Mouse (Mus musculus) megakaryocyte, embryonic 14.5 days (primary cell): ENCODE data around the gene Rtl6.

ENCODE experiments used
- FLI1 ChIP-seq: IDR thresholded peaks from 2 replicates; pipeline ENCODE4 v1.6.1; 2012; ENCODE audit warnings: low read length, inconsistent platforms, mixed read lengths
- GATA1 ChIP-seq: IDR thresholded peaks from 3 replicates; pipeline ENCODE4 v1.6.1; 2012; ENCODE audit warnings: mixed read lengths, low read length, inconsistent platforms, borderline replicate concordance

DNA sequence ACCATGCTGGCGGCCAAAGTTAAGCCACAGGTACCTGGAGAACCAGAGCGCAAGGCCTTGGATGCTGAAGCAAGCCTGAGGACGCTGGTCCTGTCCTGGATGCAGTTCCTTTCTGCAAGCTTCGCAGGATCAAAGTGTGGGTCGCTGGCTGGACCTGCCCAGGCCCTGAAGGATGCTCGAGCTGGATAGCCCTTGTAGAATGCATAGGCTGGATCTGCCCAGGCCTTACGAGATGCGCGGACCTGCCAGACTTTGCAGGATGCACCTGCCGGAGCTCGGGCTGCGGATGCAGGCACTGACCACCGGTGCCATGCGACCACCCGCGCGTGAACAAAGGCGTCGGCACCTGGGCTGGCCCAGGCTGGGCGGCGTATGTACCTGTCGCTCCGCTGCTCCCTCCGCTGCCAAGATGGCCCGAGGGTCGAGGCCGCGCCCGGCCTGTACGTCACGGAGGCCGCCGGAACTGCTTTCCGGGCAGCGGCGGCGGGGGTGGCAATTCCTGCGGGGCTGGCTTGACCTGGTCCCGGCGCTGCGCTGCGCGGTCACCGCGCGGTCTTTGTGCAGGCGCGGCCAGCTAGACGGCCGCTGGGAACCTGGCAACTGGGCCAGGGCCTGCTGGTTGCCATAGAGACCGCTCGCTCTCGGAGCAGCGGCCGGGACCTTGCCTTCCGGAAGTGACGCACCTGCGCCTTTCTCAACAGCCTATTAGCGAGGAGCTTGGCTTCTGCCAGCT, at the start of gene Rtl6:
- no peak for TF ChIP-seq GATA1
- no peak for TF ChIP-seq FLI1
